Mouse (Mus musculus) forebrain, embryonic 11.5 days (tissue): ENCODE data around the gene Hydin. TPM values are rescaled to one million over a fixed set of nuclear protein-coding genes. Genes with fewer than 3 reads are reported as not detected.

ENCODE experiments used
- ATAC-seq: fragments of 200-750 bp; cut with Nextera tagmentation; replicated peaks from 2 replicates; pipeline ENCODE4 v1.8.0; 2017; ENCODE audit warnings: moderate TSS enrichment; ENCODE audit not compliant: low FRiP score
- DNase-seq: peaks from one replicate; pipeline ENCODE4 v3.0.0-alpha.2; 2017; ENCODE audit warnings: low spot score
- H3K27ac ChIP-seq: fragments of 300-500 bp; sonication (generic); 2 replicates; pipeline ENCODE4 v1.5.1; 2014; ENCODE audit warnings: low read depth, low read length
- H3K27me3 ChIP-seq: fragments of 300-500 bp; sonication (generic); 2 replicates; pipeline ENCODE4 v1.6.1; 2014; ENCODE audit warnings: mild to moderate bottlenecking, low read length, mixed read lengths; ENCODE audit not compliant: control insufficient read depth, insufficient read depth
- H3K36me3 ChIP-seq: fragments of 300-500 bp; sonication (generic); 2 replicates; pipeline ENCODE4 v1.6.1; 2014; ENCODE audit warnings: mild to moderate bottlenecking, low read length, moderate library complexity, mixed read lengths; ENCODE audit not compliant: control insufficient read depth, insufficient read depth
- H3K4me1 ChIP-seq: fragments of 300-500 bp; sonication (generic); replicated peaks from 2 replicates; pipeline ENCODE4 v1.6.1; 2014; ENCODE audit warnings: low read length, mixed read lengths; ENCODE audit not compliant: control insufficient read depth, insufficient read depth
- H3K4me2 ChIP-seq: fragments of 300-500 bp; sonication (generic); 2 replicates; pipeline ENCODE4 v1.6.1; 2014; ENCODE audit warnings: low read depth, mild to moderate bottlenecking, low read length, moderate library complexity, mixed read lengths; ENCODE audit not compliant: severe bottlenecking
- H3K4me3 ChIP-seq: fragments of 300-500 bp; sonication (generic); 2 replicates; pipeline ENCODE4 v1.5.1; 2014; ENCODE audit warnings: low read depth, low read length
- H3K9ac ChIP-seq: fragments of 300-500 bp; sonication (generic); 2 replicates; pipeline ENCODE4 v1.6.1; 2014; ENCODE audit warnings: low read length
- H3K9me3 ChIP-seq: fragments of 300-500 bp; sonication (generic); 2 replicates; pipeline ENCODE4 v1.6.1; 2016; ENCODE audit warnings: low read length, mixed read lengths; ENCODE audit not compliant: control insufficient read depth
- WGBS: fragments of 180-500 bp; shearing (Covaris S2); extraction: QIAGEN DNeasy Blood & Tissue Kit; methylation state at CpG from one replicate; pipeline ENCODE4 v1.1.7; 2014; 5-methylcytosine and 5-hydroxymethylcytosine counted together
- polyA plus RNA-seq: library from polyadenylated mRNA; unstranded; fragments of >200 nt; fragmentation: Nextera tagmentation; extraction: Ambion mirVana; gene quantifications from 2 replicates; pipeline ENCODE4 v1.2.1, GENCODE M21; 2014

Hydin gene
- polyA plus RNA-seq, 1 experiment from 2014 or later = 0.15 TPM

GRCm38 (mm10) chr8:110424146-110424545 is 157.4 kb downstream of the Hydin start:
- Histone ChIP-seq H3K4me1 (no peaks in the 10 kb centered on the region), H3K27ac (no peak overlapping the region), H3K9ac (no peak overlapping the region), H3K4me3 (no peak overlapping the region), H3K36me3 (no peaks in the 10 kb centered on the region), H3K27me3 (no peaks in the 10 kb centered on the region), H3K9me3 (no peaks in the 10 kb centered on the region), H3K4me2 (no peak overlapping the region)
- WGBS = 88% methylated on average over 8 of the region's 8 CpGs
- DNase-seq (no peak), ATAC-seq (no peak)

GRCm38 (mm10) chr8:110431340-110431739 is 164.6 kb downstream of the Hydin start:
- no peak overlapping the region for H3K4me3 ChIP-seq
- WGBS = 87% methylated on average over 3 of the region's 3 CpGs
- no peaks in the 10 kb centered on the region for H3K4me1 ChIP-seq
- ATAC-seq = no peak
- no peaks in the 10 kb centered on the region for H3K36me3 ChIP-seq
- no peaks in the 10 kb centered on the region for H3K9me3 ChIP-seq
- no peak overlapping the region for H3K27ac ChIP-seq
- H3K27me3 ChIP-seq = no peaks in the 10 kb centered on the region
- no peak for DNase-seq
- no peak overlapping the region for H3K4me2 ChIP-seq
- H3K9ac ChIP-seq = no peak overlapping the region

GRCm38 (mm10) chr8:110440528-110440927 is 173.8 kb downstream of the Hydin start:
- Histone ChIP-seq H3K27ac (no peak overlapping the region), H3K4me2 (no peak overlapping the region), H3K9me3 (no peaks in the 10 kb centered on the region), H3K27me3 (no peaks in the 10 kb centered on the region), H3K36me3 (no peaks in the 10 kb centered on the region), H3K4me1 (no peaks in the 10 kb centered on the region; the same call in 1 of the 2 replicates), H3K9ac (no peak overlapping the region), H3K4me3 (no peak overlapping the region)
- 76% methylated on average over 4 of the region's 4 CpGs for WGBS
- ATAC-seq (no peak), DNase-seq (no peak)

- no peak overlapping the region for H3K9ac ChIP-seq
- H3K36me3 ChIP-seq = no peaks in the 10 kb centered on the region
- DNase-seq = no peak
- no peaks in the 10 kb centered on the region for H3K9me3 ChIP-seq
- H3K4me3 ChIP-seq = no peak overlapping the region
- 83% methylated on average over 2 of the region's 2 CpGs for WGBS
- no peak for ATAC-seq
- H3K4me2 ChIP-seq = no peak overlapping the region
- no peaks in the 10 kb centered on the region; the same call in 1 of the 2 replicates for H3K4me1 ChIP-seq
- no peaks in the 10 kb centered on the region for H3K27me3 ChIP-seq
- H3K27ac ChIP-seq = no peak overlapping the region
Observed at GRCm38 (mm10) chr8:110444276-110444675, 177.5 kb downstream of the Hydin start.

GRCm38 (mm10) chr8:110450463-110450862 is 183.7 kb downstream of the Hydin start:
- H3K36me3 ChIP-seq = no peaks in the 10 kb centered on the region
- ATAC-seq (no peak), DNase-seq (no peak)
- no peak overlapping the region for H3K4me3 ChIP-seq
- H3K4me1 ChIP-seq = no peaks in the 10 kb centered on the region
- H3K27me3 ChIP-seq = no peaks in the 10 kb centered on the region
- no peak overlapping the region for H3K4me2 ChIP-seq
- 84% methylated on average over 6 of the region's 6 CpGs for WGBS
- no peaks in the 10 kb centered on the region for H3K9me3 ChIP-seq
- no peak overlapping the region for H3K9ac ChIP-seq
- no peak overlapping the region for H3K27ac ChIP-seq

- no peak for DNase-seq
- no peak overlapping the region for H3K27ac ChIP-seq
- no peak overlapping the region for H3K9ac ChIP-seq
- H3K4me2 ChIP-seq = no peak overlapping the region
- no peaks in the 10 kb centered on the region for H3K36me3 ChIP-seq
- no peak for ATAC-seq
- WGBS = 94% methylated on average over 4 of the region's 4 CpGs
- H3K27me3 ChIP-seq = no peaks in the 10 kb centered on the region
- H3K4me1 ChIP-seq = no peaks in the 10 kb centered on the region
- no peak overlapping the region for H3K4me3 ChIP-seq
- no peaks in the 10 kb centered on the region for H3K9me3 ChIP-seq
Observed at GRCm38 (mm10) chr8:110454466-110454865, 187.7 kb downstream of the Hydin start.

- ATAC-seq (no peak), DNase-seq (no peak)
- Histone ChIP-seq H3K9ac (no peak overlapping the region), H3K27me3 (no peaks in the 10 kb centered on the region), H3K4me3 (no peak overlapping the region), H3K27ac (no peak overlapping the region), H3K9me3 (no peaks in the 10 kb centered on the region), H3K36me3 (no peaks in the 10 kb centered on the region), H3K4me1 (no peaks in the 10 kb centered on the region), H3K4me2 (no peak overlapping the region)
- WGBS = 83% methylated on average over 4 of the region's 4 CpGs
Observed at GRCm38 (mm10) chr8:110457424-110457823, 190.6 kb downstream of the Hydin start.

GRCm38 (mm10) chr8:110462627-110463208 is 195.9 kb downstream of the Hydin start:
- no peak for DNase-seq
- Histone ChIP-seq H3K9me3 (no peaks in the 10 kb centered on the region), H3K27me3 (no peaks in the 10 kb centered on the region), H3K4me1 (no peaks in the 10 kb centered on the region), H3K36me3 (no peaks in the 10 kb centered on the region), H3K27ac (no peak overlapping the region), H3K9ac (no peak overlapping the region), H3K4me3 (no peak overlapping the region), H3K4me2 (no peak overlapping the region)
- no peak for ATAC-seq
- 95% methylated on average over 10 of the region's 10 CpGs for WGBS

GRCm38 (mm10) chr8:110463773-110464460 is 197.1 kb downstream of the Hydin start:
- H3K36me3 ChIP-seq = no peaks in the 10 kb centered on the region
- no peak for ATAC-seq
- WGBS = 88% methylated on average over 10 of the region's 10 CpGs

More at GRCm38 (mm10) chr8:110463773-110464460, 197.1 kb downstream of the Hydin start:
- DNase-seq = no peak
- Histone ChIP-seq H3K4me2 (no peak overlapping the region), H3K27me3 (no peaks in the 10 kb centered on the region), H3K4me3 (no peak overlapping the region), H3K4me1 (no peaks in the 10 kb centered on the region), H3K9ac (no peak overlapping the region), H3K27ac (no peak overlapping the region), H3K9me3 (no peaks in the 10 kb centered on the region)
